14 mouse cellular contexts compared by ENCODE assay signal in the genomic region with DNA sequence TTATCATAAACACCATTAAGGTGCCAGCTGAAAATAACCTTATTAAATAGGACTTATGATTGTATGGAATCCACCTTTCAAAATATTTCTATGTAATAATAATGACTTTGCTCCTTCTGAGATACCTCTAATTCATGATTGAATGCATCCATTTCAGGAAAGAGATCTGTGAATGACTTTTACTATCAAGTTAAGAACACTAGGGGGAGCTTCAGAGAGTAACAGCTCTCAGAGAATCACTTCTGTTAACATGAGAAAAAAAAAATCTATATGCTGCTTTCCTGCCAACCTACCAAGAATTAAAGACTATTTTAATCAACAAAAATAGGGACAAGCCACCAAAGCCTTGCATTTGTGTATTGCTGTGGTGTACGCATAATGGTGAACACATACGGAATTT.
DNase-seq lines count a peak whose midpoint lies in the region; ATAC-seq and TF ChIP-seq lines count a peak whose summit lies in the region.
"Had no signal": no experiment of that assay in that cellular context is flagged by ENCODE, and none has a peak within 500 bp of the region (broad histone marks: within the 10 kb centered on the region; RNA-seq: fewer than 3 reads in every experiment).

No protein-coding gene starts in this region.

- no peaks in the 10 kb centered on the region for H3K27me3 ChIP-seq in liver, adult 2 months (ENCODE audit: control insufficient read depth, insufficient read depth, low read length)
- H3K27me3 ChIP-seq: liver, embryonic 15.5 days had no signal

- 96% methylated on average over 2 of the region's 2 CpGs for WGBS in liver, adult 2 months

- H3K36me3 ChIP-seq in liver, adult 2 months (ENCODE audit: control insufficient read depth, insufficient read depth, low read length): no peaks in the 10 kb centered on the region
- H3K36me3 ChIP-seq in ES-E14 (ENCODE audit: control insufficient read depth, insufficient read depth, low read length, poor library complexity, severe bottlenecking): no peaks in the 10 kb centered on the region
- H3K36me3 ChIP-seq: liver, embryonic 15.5 days had no signal

- H3K27ac ChIP-seq in liver, adult 2 months (replicated peaks; ENCODE audit: insufficient read depth, low read depth, low read length): no peak overlapping the region
- H3K27ac ChIP-seq in ES-E14 (ENCODE audit: insufficient read depth, low read depth, low read length, poor library complexity, severe bottlenecking): no peak overlapping the region
- H3K27ac ChIP-seq: hindbrain, embryonic 14.5 days; liver, embryonic 15.5 days had no signal

- H3K4me1 ChIP-seq in liver, adult 2 months (ENCODE audit: control insufficient read depth, insufficient read depth, low read length): no peaks in the 10 kb centered on the region
- no peaks in the 10 kb centered on the region for H3K4me1 ChIP-seq in ES-E14 (ENCODE audit: control insufficient read depth in 2 of 2, insufficient read depth in 2 of 2, low read length in 2 of 2, poor library complexity in 1 of 2)
- H3K4me1 ChIP-seq: liver, embryonic 15.5 days had no signal

- no peak overlapping the region for H3K4me3 ChIP-seq in liver, adult 2 months (ENCODE audit: insufficient read depth, low read depth, low read length)
- no peak overlapping the region for H3K4me3 ChIP-seq in ES-E14 (ENCODE audit: insufficient read depth in 1 of 2, low read depth in 1 of 2, low read length in 2 of 2, poor library complexity in 1 of 2, severe bottlenecking in 1 of 2)
- H3K4me3 ChIP-seq: liver, embryonic 15.5 days; myocyte had no signal

- H3K9ac ChIP-seq in liver, adult 2 months (ENCODE audit: low read depth, low read length): no peak overlapping the region
- no peak overlapping the region for H3K9ac ChIP-seq in ES-E14 (ENCODE audit: insufficient read depth, low read depth, low read length, poor library complexity, severe bottlenecking)
- H3K9ac ChIP-seq: hindbrain, embryonic 14.5 days; liver, embryonic 15.5 days had no signal

- TF ChIP-seq POLR2A in liver, adult 2 months (IDR thresholded peaks at IDR 0.05; ENCODE audit: extremely low read depth, insufficient read depth, low read length): no peak

- TF ChIP-seq CTCF in liver, adult 2 months (IDR thresholded peaks at IDR 0.05; ENCODE audit: low read depth, low read length): 0 out of 2 replicates have a peak, but pooled peaks have one; percentile 4

- no peaks in the 10 kb centered on the region for H3K9me3 ChIP-seq in ES-E14 (ENCODE audit: control insufficient read depth, insufficient read depth, low read depth, low read length)
- H3K9me3 ChIP-seq: liver, embryonic 15.5 days had no signal

- no peak for DNase-seq in frontal cortex, postnatal 14 days (ENCODE audit: low spot score in 2 of 2)
- DNase-seq in liver, adult 2 months (ENCODE audit: extremely low read depth, low read depth, low spot score): no peak
- DNase-seq in liver (no peak), ES-E14 (ENCODE audit: low read depth, low spot score) (peak; percentile 8)
- DNase-seq in embryo, embryonic 10.5 days (ENCODE audit: low spot score): peak; percentile 50
- no peak for DNase-seq in cerebellum, adult 18-20 months
- no peak for DNase-seq in layer of hippocampus, postnatal 14 days (ENCODE audit: low spot score in 2 of 2)
- DNase-seq: cerebellum, adult 9-11 months; kidney, adult 9 months; thymus, postnatal 14 days had no signal

- in situ Hi-C loops in ES-E14 (cut with MboI; ENCODE audit: low sequenced_read_pairs in 2 of 2, unreplicated experiment in 2 of 2): no loop called here

- peak; percentile 67; the same call in 1 of the 2 replicates for ATAC-seq in frontal cortex, adult (ENCODE audit: low TSS enrichment)

- H3K79me2 ChIP-seq in liver, adult 2 months (ENCODE audit: control insufficient read depth, insufficient read depth, low read length): no peaks in the 10 kb centered on the region

TF ChIP-seq in ES-E14, 5 proteins besides CTCF, POLR2A, EP300 and RAD21:
- TF ChIP-seq CHD2 (IDR thresholded peaks at IDR 0.05; ENCODE audit: low read depth, low read length) (no peak), HCFC1 (IDR thresholded peaks at IDR 0.05; ENCODE audit: borderline replicate concordance, insufficient read depth, low read length) (no peak), ZNF384 (IDR thresholded peaks at IDR 0.05; ENCODE audit: low read depth, low read length) (no peak), MAFK (IDR thresholded peaks at IDR 0.05; ENCODE audit: insufficient read depth, low read depth, low read length) (no peak), ZC3H11A (IDR thresholded peaks at IDR 0.05; ENCODE audit: borderline replicate concordance, low read depth, low read length) (no peak)

Comparison
In these comparisons a context has a peak if more than half of its experiments do, and no peak if none do; other contexts are left out.
1. DNase-seq: peak in ES-E14 (single experiment) and embryo, embryonic 10.5 days (single experiment); none in frontal cortex, postnatal 14 days (0 of 2), liver, adult 2 months (single experiment), liver (single experiment), cerebellum, adult 18-20 months (0 of 2) and layer of hippocampus, postnatal 14 days (0 of 2).